Mouse (Mus musculus) midbrain, embryonic 11.5 days (tissue): ENCODE measurements at regions not wholly inside any gene's neighbourhood (a gene's known extent, or its start where the extent isn't known, plus 50 kb on each side); places are given as distances from the start of the nearest gene placed in this dataset.
A peak's percentile ranks its signal among the peaks of the same experiment; 100 is the strongest.
"Not testable (repeated sequence)": the region's sequence is repeated elsewhere in the genome, so short reads cannot be mapped to it uniquely, and the experiment has no call there.

Source experiments
- ATAC-seq: fragments of 200-750 bp; cut with Nextera tagmentation; 2 replicates; pipeline ENCODE4 v1.8.0; 2017; ENCODE audit warnings: moderate TSS enrichment, moderate library complexity; ENCODE audit not compliant: low FRiP score
- DNase-seq: peaks from one replicate; pipeline ENCODE4 v3.0.0; 2015; ENCODE audit warnings: low spot score; ENCODE audit errors: missing footprints
- H3K27ac ChIP-seq: fragments of 300-500 bp; sonication (generic); 2 replicates; pipeline ENCODE4 v1.5.1; 2014; ENCODE audit warnings: low read depth, low read length
- H3K27me3 ChIP-seq: fragments of 300-500 bp; sonication (generic); 2 replicates; pipeline ENCODE4 v1.6.1; 2014; ENCODE audit warnings: mild to moderate bottlenecking, low read length, moderate library complexity, mixed read lengths; ENCODE audit not compliant: control insufficient read depth, insufficient read depth
- H3K36me3 ChIP-seq: fragments of 300-500 bp; sonication (generic); 2 replicates; pipeline ENCODE4 v1.6.1; 2014; ENCODE audit warnings: mild to moderate bottlenecking, low read length, moderate library complexity, mixed read lengths; ENCODE audit not compliant: control insufficient read depth, insufficient read depth
- H3K4me1 ChIP-seq: fragments of 300-500 bp; sonication (generic); 2 replicates; pipeline ENCODE4 v1.6.1; 2014; ENCODE audit warnings: low read length; ENCODE audit not compliant: control insufficient read depth, insufficient read depth
- H3K4me2 ChIP-seq: fragments of 300-500 bp; sonication (generic); 2 replicates; pipeline ENCODE4 v1.6.1; 2014; ENCODE audit warnings: mild to moderate bottlenecking, moderate library complexity
- H3K4me3 ChIP-seq: fragments of 300-500 bp; sonication (generic); 2 replicates; pipeline ENCODE4 v1.5.1; 2014; ENCODE audit warnings: low read depth, low read length
- H3K9ac ChIP-seq: fragments of 300-500 bp; sonication (generic); 2 replicates; pipeline ENCODE4 v1.6.1; 2014; ENCODE audit warnings: low read length
- H3K9me3 ChIP-seq: fragments of 300-500 bp; sonication (generic); 2 replicates; pipeline ENCODE4 v1.6.1; 2016; ENCODE audit warnings: low read length; ENCODE audit not compliant: control insufficient read depth
- whole genome bisulfite sequencing: fragments of 180-500 bp; shearing (Covaris S2); extraction: QIAGEN DNeasy Blood & Tissue Kit; methylation state at CpG from one replicate; pipeline ENCODE4 v1.1.7; 2014; 5-methylcytosine and 5-hydroxymethylcytosine counted together

GRCm38 (mm10) chr12:15115556-15115955 is 701.2 kb downstream of the Trib2 start:
- no peaks in the 10 kb centered on the region for H3K36me3 ChIP-seq
- no peaks in the 10 kb centered on the region for H3K4me1 ChIP-seq
- H3K27me3 ChIP-seq: no peaks in the 10 kb centered on the region
- H3K4me3 ChIP-seq: no peak overlapping the region
- no peak for ATAC-seq
- no peak overlapping the region for H3K27ac ChIP-seq
- WGBS: 86% methylated on average over 3 of the region's 3 CpGs
- no peak overlapping the region for H3K9ac ChIP-seq
- H3K9me3 ChIP-seq: no peaks in the 10 kb centered on the region
- DNase-seq: no peak
- no peak overlapping the region for H3K4me2 ChIP-seq

DNA sequence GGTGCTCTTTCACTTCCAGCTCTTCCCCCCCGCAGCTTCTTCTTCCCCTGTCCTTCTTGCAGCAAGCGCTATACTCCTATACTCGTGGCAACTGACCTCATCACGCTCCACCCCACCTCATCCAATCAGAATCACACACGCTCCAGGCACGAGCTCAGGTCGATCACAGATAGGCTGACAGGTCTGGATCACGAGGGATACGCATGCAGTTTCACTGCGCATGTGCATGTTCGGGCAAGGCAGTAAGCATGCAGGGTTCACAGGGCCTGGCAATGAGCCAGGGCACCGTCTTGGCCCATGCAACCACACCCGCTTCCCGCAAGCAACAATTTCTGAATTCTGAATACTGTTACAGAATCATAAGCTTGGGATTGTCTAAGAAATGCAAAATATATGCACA is 701.9 kb downstream of the Trib2 start:
- Histone ChIP-seq H3K9me3 (no peaks in the 10 kb centered on the region), H3K4me2 (no peak overlapping the region), H3K36me3 (no peaks in the 10 kb centered on the region), H3K27me3 (no peaks in the 10 kb centered on the region), H3K27ac (no peak overlapping the region), H3K4me1 (no peaks in the 10 kb centered on the region), H3K4me3 (no peak overlapping the region), H3K9ac (no peak overlapping the region)
- WGBS: 90% methylated on average over 14 of the region's 14 CpGs
- ATAC-seq: no peak
- DNase-seq: no peak

- no peaks in the 10 kb centered on the region for H3K4me1 ChIP-seq
- H3K27ac ChIP-seq: no peak overlapping the region
- no peaks in the 10 kb centered on the region for H3K27me3 ChIP-seq
- no peak overlapping the region for H3K9ac ChIP-seq
- H3K9me3 ChIP-seq: no peaks in the 10 kb centered on the region
- WGBS: 75% methylated on average over 2 of the region's 2 CpGs
- no peaks in the 10 kb centered on the region for H3K36me3 ChIP-seq
- no peak overlapping the region for H3K4me2 ChIP-seq
- no peak for ATAC-seq
- no peak overlapping the region for H3K4me3 ChIP-seq
- no peak for DNase-seq
Observed at GRCm38 (mm10) chr12:15111049-15111448, 705.7 kb downstream of the Trib2 start.

DNA sequence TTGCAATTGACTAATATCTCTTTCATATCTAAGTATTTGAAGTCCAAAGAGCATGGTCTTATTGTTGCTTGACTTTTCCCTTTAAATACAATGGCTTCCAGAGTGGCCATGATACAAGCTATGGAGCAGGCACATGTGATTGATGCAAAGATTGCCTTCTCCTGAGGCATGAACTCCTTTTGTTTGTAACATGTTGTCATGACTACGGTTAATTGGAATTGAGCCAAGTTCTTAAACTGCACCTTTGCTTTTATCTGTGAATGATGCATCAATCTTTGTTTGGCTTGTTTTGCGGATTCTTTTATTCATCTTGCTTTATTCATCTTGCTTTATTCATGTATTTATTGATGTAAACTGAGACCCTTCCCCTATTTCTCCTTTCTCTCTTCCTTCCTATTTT is 711.8 kb downstream of the Trib2 start:
- ATAC-seq (no peak), DNase-seq (no peak)
- 90% methylated on average over 2 of the region's 2 CpGs for WGBS
- no peak overlapping the region for H3K4me2 ChIP-seq
- H3K27me3 ChIP-seq: no peaks in the 10 kb centered on the region
- no peaks in the 10 kb centered on the region for H3K9me3 ChIP-seq
- H3K4me1 ChIP-seq: no peaks in the 10 kb centered on the region
- H3K9ac ChIP-seq: no peak overlapping the region
- H3K4me3 ChIP-seq: no peak overlapping the region
- H3K36me3 ChIP-seq: no peaks in the 10 kb centered on the region
- no peak overlapping the region for H3K27ac ChIP-seq

DNA sequence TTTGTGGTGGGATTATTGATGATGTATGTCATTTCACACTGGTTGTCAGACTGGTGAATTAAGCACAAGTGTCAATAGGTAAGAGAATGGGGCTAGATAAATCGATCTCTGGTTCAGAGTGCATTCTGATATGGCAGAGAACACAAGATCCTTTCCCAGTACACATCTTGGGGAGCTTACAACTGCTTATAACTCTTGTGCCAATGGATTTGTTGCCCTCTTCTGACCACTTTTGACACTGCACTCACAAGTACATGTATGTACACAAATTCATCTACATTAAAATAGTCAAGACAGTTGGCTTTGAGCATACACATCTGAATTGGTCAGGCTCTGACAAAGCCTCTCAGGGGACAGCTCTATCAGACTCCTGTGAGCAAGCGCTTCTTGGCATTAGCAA is 738.1 kb downstream of the Trib2 start:
- ATAC-seq: peak; percentile 63
- 78% methylated on average over 2 of the region's 2 CpGs for WGBS
- H3K27ac ChIP-seq: no peak overlapping the region
- no peaks in the 10 kb centered on the region for H3K9me3 ChIP-seq
- no peaks in the 10 kb centered on the region for H3K4me1 ChIP-seq
- H3K36me3 ChIP-seq: no peaks in the 10 kb centered on the region
- no peak overlapping the region for H3K9ac ChIP-seq
- no peak overlapping the region for H3K4me3 ChIP-seq
- no peaks in the 10 kb centered on the region for H3K27me3 ChIP-seq
- DNase-seq: peak; percentile 90
- H3K4me2 ChIP-seq: no peak overlapping the region

- Histone ChIP-seq H3K27ac (no peak overlapping the region), H3K4me2 (no peak overlapping the region), H3K36me3 (no peaks in the 10 kb centered on the region), H3K4me3 (no peak overlapping the region), H3K27me3 (no peaks in the 10 kb centered on the region), H3K4me1 (no peaks in the 10 kb centered on the region), H3K9me3 (no peaks in the 10 kb centered on the region), H3K9ac (no peak overlapping the region)
- 91% methylated on average over 1 of the region's 1 CpGs for WGBS
- DNase-seq: no peak
- no peak for ATAC-seq
Observed at GRCm38 (mm10) chr12:15064351-15064750, 752.4 kb downstream of the Trib2 start.

DNA sequence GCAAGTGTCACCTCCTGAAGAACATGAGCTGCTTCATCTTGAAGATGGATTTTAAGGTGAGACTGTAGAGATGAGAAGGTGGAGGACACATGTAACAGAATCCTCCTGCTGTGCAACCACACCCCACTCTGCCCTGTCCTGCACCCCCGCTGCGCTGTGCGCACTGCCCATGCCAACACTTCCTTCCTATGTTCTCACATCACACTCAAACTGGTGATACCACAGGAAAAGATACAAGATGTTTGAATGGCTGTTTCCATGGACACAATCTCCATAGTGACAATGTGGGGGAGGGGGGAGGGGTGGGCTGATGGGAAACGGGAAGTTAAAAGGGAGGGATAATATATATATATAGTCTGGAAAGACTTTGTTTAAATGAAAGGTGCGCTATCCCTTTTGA is 765.3 kb downstream of the Trib2 start:
- no peak overlapping the region for H3K9ac ChIP-seq
- DNase-seq (no peak), ATAC-seq (no peak)
- H3K4me2 ChIP-seq: no peak overlapping the region
- H3K36me3 ChIP-seq: no peaks in the 10 kb centered on the region
- no peaks in the 10 kb centered on the region for H3K9me3 ChIP-seq
- H3K27ac ChIP-seq: no peak overlapping the region
- H3K4me3 ChIP-seq: no peak overlapping the region
- WGBS: 89% methylated on average over 5 of the region's 5 CpGs
- H3K27me3 ChIP-seq: no peaks in the 10 kb centered on the region
- H3K4me1 ChIP-seq: no peaks in the 10 kb centered on the region

DNA sequence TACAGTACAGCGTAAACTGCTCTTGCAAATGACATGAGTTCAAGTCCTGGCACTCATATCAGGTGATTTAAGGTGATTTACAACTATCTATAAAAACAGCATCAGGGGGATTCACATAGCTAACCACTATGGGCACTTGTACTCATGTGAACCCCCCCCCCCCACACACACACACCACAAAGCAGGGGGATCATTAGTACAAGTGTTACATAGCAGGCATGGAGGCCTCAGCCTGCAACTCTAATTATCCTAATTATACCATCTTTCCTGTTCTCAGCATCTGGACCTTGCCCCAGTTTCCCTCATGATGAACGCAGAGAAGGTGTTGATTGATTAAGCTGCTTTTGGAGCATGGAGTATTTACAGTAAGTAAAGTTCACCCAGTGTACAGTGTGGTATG is 773.5 kb downstream of the Trib2 start:
- H3K4me3 ChIP-seq: no peak overlapping the region
- no peak for ATAC-seq
- H3K9ac ChIP-seq: no peak overlapping the region
- 93% methylated on average over 2 of the region's 2 CpGs for WGBS
- no peak overlapping the region for H3K27ac ChIP-seq
- H3K27me3 ChIP-seq: no peaks in the 10 kb centered on the region
- DNase-seq: no peak
- H3K4me2 ChIP-seq: no peak overlapping the region
- H3K36me3 ChIP-seq: no peaks in the 10 kb centered on the region
- no peaks in the 10 kb centered on the region for H3K9me3 ChIP-seq
- no peaks in the 10 kb centered on the region for H3K4me1 ChIP-seq

DNA sequence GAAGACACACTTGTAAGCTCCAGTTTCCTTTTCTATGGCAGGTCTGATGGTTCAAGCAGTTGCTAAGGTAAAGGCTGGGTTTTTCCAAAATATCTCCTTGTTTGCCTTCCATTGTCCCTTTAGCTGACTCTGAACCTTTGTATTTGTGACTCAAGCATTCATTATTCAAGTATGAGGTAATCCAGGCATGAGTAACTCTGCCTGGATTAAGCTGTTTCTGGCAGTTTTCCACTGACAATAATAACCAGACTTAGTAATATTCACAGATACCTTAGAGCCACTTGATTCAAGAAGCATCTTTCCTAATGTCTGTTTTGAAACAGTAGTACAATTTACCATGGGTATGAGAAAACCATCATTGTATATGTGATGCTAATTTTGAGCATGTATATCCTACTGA is 805.6 kb downstream of the Trib2 start:
- Histone ChIP-seq H3K27ac (no peak overlapping the region), H3K36me3 (no peaks in the 10 kb centered on the region), H3K4me1 (no peaks in the 10 kb centered on the region), H3K4me2 (no peak overlapping the region), H3K9ac (no peak overlapping the region), H3K9me3 (no peaks in the 10 kb centered on the region), H3K4me3 (no peak overlapping the region), H3K27me3 (no peaks in the 10 kb centered on the region)
- DNase-seq: no peak
- ATAC-seq: no peak

DNA sequence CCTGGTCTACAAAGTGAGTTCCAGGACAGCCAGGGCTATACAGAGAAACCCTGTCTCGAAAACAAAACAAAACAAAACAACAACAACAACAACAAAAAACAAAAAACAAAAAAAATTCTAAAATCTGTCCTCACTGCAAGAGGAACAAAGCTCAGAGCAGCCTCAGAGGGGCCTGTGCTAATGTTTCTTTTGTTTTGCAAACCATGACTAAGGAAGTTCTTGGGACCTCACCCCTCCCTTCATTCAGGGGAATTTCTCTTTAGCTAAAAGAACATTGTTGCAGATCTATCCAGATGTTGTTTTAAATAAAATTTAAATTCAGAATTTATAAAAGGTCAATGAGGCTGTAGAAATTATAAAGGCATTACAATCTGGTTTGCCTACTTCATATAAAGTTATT is 814.3 kb downstream of the Trib2 start:
- H3K4me3 ChIP-seq, H3K36me3 ChIP-seq, ATAC-seq, H3K9me3 ChIP-seq, H3K4me2 ChIP-seq, H3K4me1 ChIP-seq, H3K27ac ChIP-seq, H3K9ac ChIP-seq, H3K27me3 ChIP-seq, DNase-seq: not testable (repeated sequence)
- 47% methylated on average over 1 of the region's 1 CpGs for WGBS
